Mouse (Mus musculus) G1E (cell line): ENCODE results near the gene Sostdc1. TPM values are rescaled to one million over a fixed set of nuclear protein-coding genes. Genes with fewer than 3 reads are reported as not detected.

Source experiments
- ATAC-seq: 2 replicates; pipeline ENCODE4 v1.8.0; 2016; ENCODE audit warnings: mild to moderate bottlenecking; ENCODE audit not compliant: insufficient number of reproducible peaks, poor library complexity, low FRiP score, severe bottlenecking; ENCODE audit errors: extremely low read depth
- DNase-seq: peaks from one replicate; pipeline ENCODE4 v3.0.0; 2012; ENCODE audit warnings: low spot score
- H3K27me3 ChIP-seq: 2 replicates; pipeline ENCODE4 v1.6.1; 2012; ENCODE audit warnings: mild to moderate bottlenecking, low read length, inconsistent platforms; ENCODE audit not compliant: insufficient read depth
- H3K36me3 ChIP-seq: replicated peaks from 2 replicates; pipeline ENCODE3; 2012; ENCODE audit warnings: mild to moderate bottlenecking, inconsistent platforms
- H3K4me1 ChIP-seq: 2 replicates; pipeline ENCODE4 v1.6.1; 2012; ENCODE audit warnings: low read depth, low read length, inconsistent platforms, mixed read lengths; ENCODE audit not compliant: insufficient read depth
- H3K4me3 ChIP-seq: 2 replicates; pipeline ENCODE4 v1.5.1; 2012; ENCODE audit warnings: low read depth, mild to moderate bottlenecking, inconsistent platforms, low read length, moderate library complexity, mixed read lengths
- H3K9me3 ChIP-seq: replicated peaks from 2 replicates; pipeline ENCODE4 v1.6.1; 2012; ENCODE audit warnings: inconsistent platforms
- CTCF ChIP-seq: IDR thresholded peaks from 2 replicates; pipeline ENCODE4 v1.5.1; 2012; ENCODE audit warnings: low read depth, low read length, inconsistent platforms, mixed read lengths
- GATA1 ChIP-seq: IDR thresholded peaks from 2 replicates; pipeline ENCODE4 v1.6.1; 2012; ENCODE audit warnings: borderline replicate concordance, low read length, inconsistent platforms, mixed read lengths
- GATA2 ChIP-seq: IDR thresholded peaks from 2 replicates; pipeline ENCODE4 v1.6.1; 2012; ENCODE audit warnings: low read depth, low read length, inconsistent platforms, borderline replicate concordance
- POLR2AphosphoS5 ChIP-seq: IDR thresholded peaks from 2 replicates; pipeline ENCODE4 v1.6.1; 2012; ENCODE audit warnings: low read depth, low read length, inconsistent platforms; ENCODE audit not compliant: insufficient replicate concordance
- TAL1 ChIP-seq: conservative IDR thresholded peaks from 2 replicates; pipeline ENCODE4 v1.6.1; 2012; ENCODE audit warnings: low read depth, low read length, inconsistent platforms, mixed read lengths
- polyA plus RNA-seq: library from polyadenylated mRNA; stranded (reverse); fragments of >175 nt; gene quantifications from 2 replicates; pipeline ENCODE4 v1.2.3, GENCODE M21; 2012
- total RNA-seq, 2 experiments: library from RNA; stranded (forward) in 1 of 2; stranded (reverse) in 1 of 2; fragments of 200-1000 nt in 1 of 2; fragments of >200 nt in 1 of 2; fragmentation: Nextera tagmentation in 1 of 2; gene quantifications; 2 replicates each; pipeline ENCODE4 v1.2.3; 2014 to 2017

Gene Sostdc1
- total and polyA plus RNA-seq, 3 experiments = not detected

GRCm38 (mm10) chr12:36316056-36316455 is 2.1 kb downstream of the Sostdc1 start:
- DNase-seq (no peak), ATAC-seq (no peak)
- Histone ChIP-seq H3K27me3 (peaks cover 8% of the 10 kb centered on the region; the same call in 1 of the 2 replicates), H3K4me3 (no peak overlapping the region), H3K9me3 (peaks cover 5% of the 10 kb centered on the region), H3K36me3 (no peaks in the 10 kb centered on the region), H3K4me1 (no peaks in the 10 kb centered on the region)
- TF ChIP-seq GATA1 (no peak), POLR2AphosphoS5 (no peak), GATA2 (no peak), TAL1 (no peak), CTCF (no peak)

- H3K27me3 ChIP-seq = peaks cover 8% of the 10 kb centered on the region; the same call in 1 of the 2 replicates
- DNase-seq (no peak), ATAC-seq (no peak)
- no peaks in the 10 kb centered on the region for H3K4me1 ChIP-seq
- H3K4me3 ChIP-seq = no peak overlapping the region
- no peaks in the 10 kb centered on the region for H3K36me3 ChIP-seq
- no peak for TF ChIP-seq TAL1
- TF ChIP-seq GATA1 = no peak
- no peak for TF ChIP-seq CTCF
- TF ChIP-seq GATA2 = no peak
- TF ChIP-seq POLR2AphosphoS5 = no peak
- peaks cover 5% of the 10 kb centered on the region for H3K9me3 ChIP-seq
Observed at GRCm38 (mm10) chr12:36317036-36317819, 3.3 kb downstream of the Sostdc1 start.

- H3K4me3 ChIP-seq = no peak overlapping the region
- H3K4me1 ChIP-seq = no peaks in the 10 kb centered on the region
- peaks cover 8% of the 10 kb centered on the region; the same call in 1 of the 2 replicates for H3K27me3 ChIP-seq
- no peaks in the 10 kb centered on the region for H3K36me3 ChIP-seq
- ATAC-seq = no peak
- no peak for DNase-seq
- H3K9me3 ChIP-seq = peaks cover 5% of the 10 kb centered on the region
- no peak for TF ChIP-seq POLR2AphosphoS5
- TF ChIP-seq GATA2 = no peak
- TF ChIP-seq CTCF = no peak
- no peak for TF ChIP-seq GATA1
- no peak for TF ChIP-seq TAL1
Observed at GRCm38 (mm10) chr12:36317820-36318135, 3.8 kb downstream of the Sostdc1 start.

- Histone ChIP-seq H3K4me1 (peaks cover 6% of the 10 kb centered on the region), H3K4me3 (no peak overlapping the region), H3K27me3 (no peaks in the 10 kb centered on the region), H3K9me3 (peaks cover 2% of the 10 kb centered on the region), H3K36me3 (no peaks in the 10 kb centered on the region)
- TF ChIP-seq TAL1 = no peak
- TF ChIP-seq POLR2AphosphoS5 = no peak
- TF ChIP-seq GATA2 = no peak
- no peak for TF ChIP-seq CTCF
- no peak for TF ChIP-seq GATA1
- ATAC-seq (no peak), DNase-seq (no peak)
Observed at GRCm38 (mm10) chr12:36326101-36326521, 12.2 kb downstream of the Sostdc1 start.

- no peak for ATAC-seq
- H3K27me3 ChIP-seq = no peaks in the 10 kb centered on the region
- H3K9me3 ChIP-seq = peaks cover 2% of the 10 kb centered on the region
- no peak overlapping the region for H3K4me3 ChIP-seq
- DNase-seq = no peak
- TF ChIP-seq GATA2 (no peak), POLR2AphosphoS5 (no peak), TAL1 (no peak)
- H3K36me3 ChIP-seq = no peaks in the 10 kb centered on the region
- H3K4me1 ChIP-seq = peaks cover 6% of the 10 kb centered on the region
Observed at GRCm38 (mm10) chr12:36332676-36333075, 18.7 kb downstream of the Sostdc1 start.

- Histone ChIP-seq H3K36me3 (no peaks in the 10 kb centered on the region), H3K27me3 (no peaks in the 10 kb centered on the region), H3K4me1 (peaks cover 6% of the 10 kb centered on the region), H3K9me3 (peaks cover 2% of the 10 kb centered on the region), H3K4me3 (no peak overlapping the region)
- no peak for ATAC-seq
- DNase-seq = no peak
- TF ChIP-seq GATA1 (no peak), CTCF (no peak), POLR2AphosphoS5 (no peak), GATA2 (no peak), TAL1 (no peak)
Observed at GRCm38 (mm10) chr12:36333837-36334281, 19.9 kb downstream of the Sostdc1 start.

- H3K4me1 ChIP-seq = no peaks in the 10 kb centered on the region
- no peak for ATAC-seq
- no peaks in the 10 kb centered on the region for H3K36me3 ChIP-seq
- H3K4me3 ChIP-seq = no peak overlapping the region
- H3K27me3 ChIP-seq = no peaks in the 10 kb centered on the region
- TF ChIP-seq TAL1 (no peak), GATA1 (no peak), POLR2AphosphoS5 (no peak), GATA2 (no peak), CTCF (no peak)
- H3K9me3 ChIP-seq = peaks cover 3% of the 10 kb centered on the region
- DNase-seq = no peak
Observed at GRCm38 (mm10) chr12:36344131-36344530, 30.2 kb downstream of the Sostdc1 start.
